Mouse (Mus musculus): ENCODE measurements around the gene Stxbp3.

Stxbp3 gene

DNA sequence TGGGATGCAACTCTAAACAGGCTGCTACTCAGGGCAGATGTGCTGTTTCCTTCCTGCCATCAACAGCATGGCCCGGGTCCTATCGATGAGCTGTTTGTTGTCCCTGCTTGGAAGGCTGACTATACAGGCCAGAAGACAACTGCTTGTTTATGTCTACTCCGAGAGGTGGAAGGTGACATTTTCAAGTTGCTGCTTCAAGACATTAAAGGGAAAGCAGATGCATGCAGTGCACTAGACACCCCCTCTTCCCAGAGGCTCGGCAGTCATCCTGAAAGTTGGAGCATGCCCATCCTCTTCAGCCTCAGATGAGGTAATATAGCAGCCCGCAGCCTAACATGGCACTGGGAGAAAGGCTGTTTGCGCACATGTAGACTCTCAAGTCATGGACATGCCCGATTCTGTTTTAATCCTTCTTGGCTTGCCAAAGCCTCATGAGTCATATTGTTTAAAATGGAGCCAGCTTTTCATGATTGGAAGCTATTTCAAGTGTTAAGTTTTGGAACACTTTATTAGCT, 77.7 kb downstream of the Stxbp3 start:
- no peak for DNase-seq

DNA sequence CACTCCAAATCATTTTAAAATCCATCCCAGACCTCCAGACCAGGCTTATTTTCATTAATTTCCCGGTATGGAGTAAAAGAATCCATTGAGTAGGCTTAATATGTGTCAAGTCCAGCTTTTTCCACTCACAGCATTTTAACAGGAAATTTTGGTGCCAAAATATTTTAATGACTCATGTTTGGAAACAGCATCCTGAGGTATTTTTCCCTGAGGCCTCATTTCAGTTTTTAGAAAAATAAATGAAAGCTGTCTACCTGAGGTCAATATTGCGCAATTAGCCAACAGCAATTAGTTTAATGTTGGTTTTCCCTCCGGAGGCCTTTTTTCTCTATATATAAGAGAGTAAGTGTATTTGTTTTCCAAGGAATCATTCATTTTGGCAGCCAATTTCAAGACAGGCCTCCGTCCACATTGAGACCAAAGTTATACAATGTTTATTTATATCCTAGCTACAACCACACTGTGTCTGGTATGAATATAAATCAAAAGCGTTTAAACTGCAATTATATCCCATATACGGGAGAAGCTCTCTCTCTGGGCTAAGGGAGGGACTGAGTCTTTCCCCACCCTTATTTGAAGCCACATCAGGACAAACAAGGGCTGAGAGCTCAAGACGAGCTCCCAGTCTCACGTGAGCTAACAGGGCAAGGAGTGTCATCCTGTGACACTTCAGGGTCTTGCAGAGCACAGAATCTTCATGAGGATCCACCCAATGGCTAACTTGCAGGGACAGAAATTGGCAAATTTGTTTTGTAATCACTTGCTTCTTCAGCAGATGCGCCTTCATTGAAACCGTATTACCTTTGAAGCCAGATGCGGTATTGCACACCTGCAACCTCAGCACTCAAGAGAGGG, 80.5 kb downstream of the Stxbp3 start:
- DNase-seq: no peak

DNA sequence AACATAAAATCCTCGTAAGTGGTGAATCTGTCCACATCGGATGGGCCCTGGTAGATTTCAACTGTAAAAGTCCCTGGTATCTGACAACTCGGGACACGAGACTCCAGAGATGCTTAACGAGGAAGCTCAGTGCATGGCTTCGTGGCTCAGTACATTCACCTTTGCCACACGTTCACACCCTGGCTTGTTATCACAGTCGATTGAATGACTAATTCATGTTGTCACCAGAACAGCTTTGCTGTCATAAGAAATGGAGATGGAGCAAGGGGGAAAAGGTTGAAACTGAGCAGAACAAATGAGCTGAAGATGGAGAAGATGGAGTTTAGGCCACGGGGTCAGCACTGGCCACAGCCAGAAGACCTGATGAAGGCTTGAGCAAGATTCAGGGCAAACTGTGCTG, 82.8 kb downstream of the Stxbp3 start:
- no peak for DNase-seq

DNA sequence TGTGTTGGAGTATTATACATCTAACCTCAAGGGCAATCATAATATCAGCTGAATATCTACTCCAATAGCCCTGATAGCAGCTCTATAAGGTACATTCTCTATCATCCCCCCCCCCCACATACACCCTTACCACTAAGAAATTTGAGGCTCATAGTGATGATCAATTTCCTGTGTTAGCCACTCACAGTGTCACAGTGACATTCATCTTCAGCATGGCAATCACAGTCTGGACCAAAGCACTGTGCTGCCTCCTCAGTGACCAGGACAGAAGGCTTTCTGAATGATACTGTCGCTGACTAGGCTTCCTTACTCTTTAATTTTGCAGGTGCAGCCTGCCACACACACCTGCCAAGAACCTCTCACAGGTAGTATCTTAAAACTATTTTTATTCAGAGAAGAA, 84.2 kb downstream of the Stxbp3 start:
- no peak for DNase-seq

DNA sequence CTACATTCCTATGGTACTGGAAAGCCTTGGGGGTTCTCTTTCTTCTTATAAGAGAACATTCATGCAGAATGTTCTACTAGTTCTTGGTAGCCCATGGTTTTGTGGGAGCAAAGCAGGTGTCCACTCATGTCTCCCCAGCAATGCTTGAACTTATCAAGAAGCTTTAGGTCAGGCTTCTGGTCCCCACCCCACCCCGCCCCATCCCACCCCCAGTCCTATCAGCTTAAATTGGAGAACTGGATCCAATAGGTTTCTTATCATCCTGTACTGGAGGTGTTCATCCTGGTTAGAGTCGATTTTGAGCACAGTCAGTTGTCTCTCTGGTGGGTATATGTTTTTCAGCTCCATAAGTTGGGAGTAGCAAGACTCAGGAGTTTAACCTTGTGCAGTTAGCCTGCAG, 84.8 kb downstream of the Stxbp3 start:
- DNase-seq: no peak

DNA sequence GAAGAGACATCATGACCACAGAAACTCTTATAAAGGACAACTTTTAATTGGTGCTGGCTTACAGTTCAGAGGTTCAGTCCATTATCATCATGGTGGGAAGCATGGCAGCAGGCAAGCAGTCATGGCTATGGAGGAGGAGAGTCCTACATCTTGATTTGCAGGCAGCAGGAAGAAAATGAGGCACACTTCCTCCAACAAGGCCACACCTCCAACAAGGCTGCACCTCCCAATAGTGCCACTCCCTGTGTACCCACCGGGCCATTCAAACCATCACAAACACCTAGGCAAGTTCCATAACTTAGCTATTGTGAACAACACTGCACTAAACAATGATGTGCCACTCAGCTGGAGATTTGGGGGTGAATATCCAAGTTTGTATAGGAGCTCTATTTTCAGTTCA, 85.8 kb downstream of the Stxbp3 start:
- DNase-seq: no peak

DNA sequence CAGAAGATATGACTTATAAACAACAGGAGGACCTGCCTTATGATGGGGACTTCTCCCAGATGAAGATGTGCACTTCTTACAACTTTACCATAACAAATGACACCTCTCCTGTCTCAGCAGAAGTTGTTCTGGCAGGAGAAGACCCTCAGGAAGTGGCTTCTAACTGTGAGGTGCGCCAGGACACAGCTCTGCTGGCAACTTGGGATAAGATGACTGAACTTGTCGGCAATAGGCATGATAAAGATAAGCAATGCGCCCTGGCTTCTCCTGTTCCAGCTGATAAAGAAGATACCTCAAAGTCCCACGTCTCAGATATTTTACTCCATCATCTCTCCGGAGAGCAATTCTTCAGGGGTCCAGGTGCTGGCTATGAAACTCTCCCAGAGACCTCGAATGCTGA, 88.6 kb downstream of the Stxbp3 start:
- DNase-seq: no peak

DNA sequence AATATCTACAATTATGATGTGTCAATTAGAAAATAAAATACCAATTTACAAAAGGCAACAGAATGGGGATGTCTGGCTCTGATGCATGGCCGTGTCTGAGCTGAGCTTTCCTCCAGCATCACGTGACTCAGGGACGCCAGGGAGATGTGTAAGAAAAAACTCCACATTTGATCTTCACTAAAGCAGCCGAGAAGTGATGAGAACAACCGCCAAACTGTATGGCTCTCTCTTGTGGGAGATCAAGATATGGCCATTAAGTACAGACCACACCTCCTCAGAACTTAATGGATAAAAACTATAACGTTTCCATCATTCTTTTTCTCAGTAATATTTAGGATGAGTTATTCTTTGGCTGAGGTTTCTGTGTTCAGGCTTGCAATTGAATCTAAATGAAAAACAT, 89.3 kb downstream of the Stxbp3 start:
- DNase-seq: no peak

DNA sequence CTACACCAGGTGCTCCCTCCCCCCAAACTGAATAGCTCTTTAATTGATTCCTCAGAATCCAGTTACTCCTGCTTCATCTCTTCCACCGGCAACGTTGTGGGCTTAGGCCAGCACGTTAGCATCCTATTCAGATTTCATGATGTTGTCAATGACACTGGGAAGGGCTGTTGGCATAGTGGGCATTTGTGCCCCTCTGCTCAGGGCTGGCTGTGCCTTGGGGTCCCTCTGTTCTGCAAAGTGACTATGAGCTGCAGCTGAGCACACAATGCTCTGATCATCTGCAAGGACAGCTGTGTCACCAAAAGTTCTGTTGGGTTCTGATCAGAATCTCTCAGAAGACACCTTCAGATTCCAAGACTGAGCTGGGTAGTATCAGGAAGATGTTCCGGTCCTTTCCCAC, 96.3 kb downstream of the Stxbp3 start:
- DNase-seq: no peak
